Mouse (Mus musculus): ENCODE measurements around the gene Crebzf. TPM values are rescaled to one million over a fixed set of nuclear protein-coding genes. Genes with fewer than 3 reads are reported as not detected.

The Crebzf gene
- polyA plus RNA-seq, 2 experiments: 16.2 to 37.8 TPM

DNA sequence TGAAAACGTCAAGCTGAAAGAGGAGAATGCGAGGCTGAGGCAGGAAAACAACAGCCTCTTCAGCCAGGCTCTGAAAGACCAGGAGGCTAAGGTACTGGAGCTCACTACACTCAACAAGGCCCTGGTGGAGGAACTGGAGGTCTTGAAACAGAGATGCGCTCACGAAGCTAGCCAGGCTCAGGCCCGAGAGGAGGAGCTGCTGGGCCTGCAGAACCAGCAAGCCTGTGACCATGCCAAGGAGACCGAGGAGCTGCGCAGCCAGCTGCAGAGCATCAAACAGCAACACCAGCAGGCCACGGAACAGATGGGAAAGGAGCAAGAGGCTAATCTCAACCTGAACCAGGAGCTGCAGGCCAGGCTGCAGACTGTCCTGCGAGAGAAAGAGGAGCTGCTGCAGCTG, 15.5 kb upstream of the Crebzf start:
- DNase-seq (ENCODE audit: low read depth in 3 of 3, low spot score in 3 of 3) (no peak), ATAC-seq (ENCODE audit: insufficient read depth) (no peak)
- Histone ChIP-seq H3K27ac (no peak overlapping the region), H3K9me3 (ENCODE audit: control insufficient read depth, low read length) (no peaks in the 10 kb centered on the region), H3K9ac (replicated peaks) (no peak overlapping the region), H3K27me3 (ENCODE audit: control insufficient read depth, insufficient read depth, low read length) (no peaks in the 10 kb centered on the region), H3K4me1 (replicated peaks; ENCODE audit: control insufficient read depth in 2 of 2, insufficient read depth in 2 of 2, low read length in 1 of 2) (no peaks in the 10 kb centered on the region), H3K36me3 (replicated peaks; ENCODE audit: control insufficient read depth, insufficient read depth, low read depth) (no peaks in the 10 kb centered on the region), H3K4me2 (ENCODE audit: low read depth) (no peak overlapping the region; the same call in 1 of the 2 replicates), H3K4me3 (ENCODE audit: insufficient read depth in 1 of 2, low read depth in 2 of 2, low read length in 2 of 2) (no peak overlapping the region)
- no peak for TF ChIP-seq EP300 (IDR thresholded peaks at IDR 0.05; ENCODE audit: low read depth)
- TF ChIP-seq CTCF (IDR thresholded peaks at IDR 0.05; ENCODE audit: low read depth): no peak
- 58% methylated on average over 9 of the region's 9 CpGs for WGBS (ENCODE audit: insufficient replicate concordance)

DNA sequence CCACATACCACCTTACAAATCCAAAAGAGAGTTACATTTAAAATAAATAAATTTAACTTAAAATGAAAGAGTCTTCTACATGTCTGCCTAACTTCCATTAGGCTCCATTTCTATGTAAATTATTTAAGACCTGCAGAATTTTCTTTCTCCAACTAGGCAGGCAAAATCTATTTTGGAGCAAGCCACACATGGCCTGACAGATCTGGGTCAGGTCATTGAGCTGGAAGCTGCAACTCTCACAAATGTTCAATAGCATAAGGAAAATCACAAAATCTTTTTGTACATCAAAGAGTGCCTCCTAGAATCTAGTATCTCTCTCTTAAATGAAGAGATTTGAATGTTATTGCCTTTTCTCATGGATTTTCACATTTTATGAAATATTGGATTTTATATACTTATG, 10.3 kb upstream of the Crebzf start:
- H3K4me2 ChIP-seq (ENCODE audit: low read depth): no peak overlapping the region
- DNase-seq (ENCODE audit: low read depth in 3 of 3, low spot score in 3 of 3) (no peak), ATAC-seq (ENCODE audit: insufficient read depth) (no peak)
- no peaks in the 10 kb centered on the region for H3K27me3 ChIP-seq (ENCODE audit: control insufficient read depth, insufficient read depth, low read length)
- no peak overlapping the region for H3K27ac ChIP-seq
- H3K9ac ChIP-seq (replicated peaks): no peak overlapping the region
- H3K36me3 ChIP-seq (replicated peaks; ENCODE audit: control insufficient read depth, insufficient read depth, low read depth): no peaks in the 10 kb centered on the region
- no peaks in the 10 kb centered on the region for H3K4me1 ChIP-seq (replicated peaks; ENCODE audit: control insufficient read depth in 2 of 2, insufficient read depth in 2 of 2, low read length in 1 of 2)
- no peak for TF ChIP-seq CTCF (IDR thresholded peaks at IDR 0.05; ENCODE audit: low read depth)
- TF ChIP-seq EP300 (IDR thresholded peaks at IDR 0.05; ENCODE audit: low read depth): no peak
- no peaks in the 10 kb centered on the region for H3K9me3 ChIP-seq (ENCODE audit: control insufficient read depth, low read length)
- no peak overlapping the region for H3K4me3 ChIP-seq (ENCODE audit: insufficient read depth in 1 of 2, low read depth in 2 of 2, low read length in 2 of 2)

DNA sequence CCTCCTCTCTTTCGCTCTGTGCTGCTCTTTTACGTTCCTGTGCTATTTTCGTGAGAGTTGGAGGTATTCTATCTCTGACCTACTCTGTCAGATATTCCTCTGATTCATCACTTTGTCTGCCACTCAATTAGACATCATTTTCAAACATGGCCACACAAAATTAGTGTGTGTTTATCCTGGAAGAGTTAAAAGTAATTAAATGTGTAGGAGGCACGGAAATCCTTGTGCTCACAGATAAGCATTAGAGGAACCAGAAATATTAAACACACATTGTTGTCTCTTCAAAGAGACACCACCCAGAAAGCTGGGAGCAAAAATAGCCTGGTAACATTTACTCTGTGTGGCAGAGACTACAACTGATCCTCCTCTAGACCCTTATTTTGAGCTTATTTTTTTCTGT, 2.5 kb upstream of the Crebzf start:
- H3K36me3 ChIP-seq (replicated peaks; ENCODE audit: control insufficient read depth, insufficient read depth, low read depth): no peaks in the 10 kb centered on the region; the same call in 1 of the 2 replicates
- no peaks in the 10 kb centered on the region for H3K4me1 ChIP-seq (replicated peaks; ENCODE audit: control insufficient read depth in 2 of 2, insufficient read depth in 2 of 2, low read length in 1 of 2)
- no peak overlapping the region for H3K27ac ChIP-seq
- no peaks in the 10 kb centered on the region for H3K9me3 ChIP-seq (ENCODE audit: control insufficient read depth, low read length)
- no peaks in the 10 kb centered on the region for H3K27me3 ChIP-seq (ENCODE audit: control insufficient read depth, insufficient read depth, low read length)
- DNase-seq (ENCODE audit: low read depth in 3 of 3, low spot score in 3 of 3): no peak
- WGBS (ENCODE audit: insufficient replicate concordance): 71% methylated on average over 4 of the region's 4 CpGs
- no peak for ATAC-seq (ENCODE audit: insufficient read depth)
- H3K4me2 ChIP-seq (ENCODE audit: low read depth): no peak overlapping the region
- TF ChIP-seq EP300 (IDR thresholded peaks at IDR 0.05; ENCODE audit: low read depth) (no peak), CTCF (IDR thresholded peaks at IDR 0.05; ENCODE audit: low read depth) (no peak)
- H3K4me3 ChIP-seq (ENCODE audit: insufficient read depth in 1 of 2, low read depth in 2 of 2, low read length in 2 of 2): no peak overlapping the region
- H3K9ac ChIP-seq (replicated peaks): no peak overlapping the region

DNA sequence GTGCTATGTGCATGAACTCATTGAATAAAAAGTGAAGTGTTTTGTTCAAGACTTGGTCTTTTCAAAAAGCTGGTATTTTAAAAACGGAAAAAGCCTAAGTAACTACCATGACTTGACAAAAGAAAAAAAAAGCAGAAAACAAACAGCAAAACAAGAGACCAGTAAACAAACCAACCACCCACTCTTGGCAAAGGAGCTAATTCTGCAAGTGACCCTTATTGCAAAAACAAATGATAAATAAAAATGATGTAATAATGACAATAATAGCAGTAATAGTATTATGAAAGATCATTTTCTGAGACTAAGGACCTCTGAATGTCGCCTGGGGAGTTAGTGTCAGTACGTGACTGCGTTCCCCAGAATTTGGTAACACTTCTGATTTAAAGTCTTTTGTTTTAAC, 459 bp upstream of the Crebzf start:
- ATAC-seq (ENCODE audit: insufficient read depth) (no peak), DNase-seq (ENCODE audit: low read depth in 3 of 3, low spot score in 3 of 3) (no peak)
- 12% methylated on average over 4 of the region's 4 CpGs for WGBS (ENCODE audit: insufficient replicate concordance)
- Histone ChIP-seq H3K9me3 (ENCODE audit: control insufficient read depth, low read length) (no peaks in the 10 kb centered on the region), H3K9ac (replicated peaks) (peak overlapping the region; percentile 83), H3K4me2 (ENCODE audit: low read depth) (peak overlapping the region; percentile 78), H3K4me1 (replicated peaks; ENCODE audit: control insufficient read depth in 2 of 2, insufficient read depth in 2 of 2, low read length in 1 of 2) (peaks cover 0 to 3% of the 10 kb centered on the region in 2 experiments; a peak in 2 of 4 replicates), H3K4me3 (ENCODE audit: insufficient read depth in 1 of 2, low read depth in 2 of 2, low read length in 2 of 2) (peak overlapping the region; percentile 48 to 87), H3K27me3 (ENCODE audit: control insufficient read depth, insufficient read depth, low read length) (no peaks in the 10 kb centered on the region), H3K36me3 (replicated peaks; ENCODE audit: control insufficient read depth, insufficient read depth, low read depth) (peaks cover 4% of the 10 kb centered on the region), H3K27ac (peak overlapping the region; percentile 51)
- TF ChIP-seq CTCF (IDR thresholded peaks at IDR 0.05; ENCODE audit: low read depth): no peak
- no peak for TF ChIP-seq EP300 (IDR thresholded peaks at IDR 0.05; ENCODE audit: low read depth)

DNA sequence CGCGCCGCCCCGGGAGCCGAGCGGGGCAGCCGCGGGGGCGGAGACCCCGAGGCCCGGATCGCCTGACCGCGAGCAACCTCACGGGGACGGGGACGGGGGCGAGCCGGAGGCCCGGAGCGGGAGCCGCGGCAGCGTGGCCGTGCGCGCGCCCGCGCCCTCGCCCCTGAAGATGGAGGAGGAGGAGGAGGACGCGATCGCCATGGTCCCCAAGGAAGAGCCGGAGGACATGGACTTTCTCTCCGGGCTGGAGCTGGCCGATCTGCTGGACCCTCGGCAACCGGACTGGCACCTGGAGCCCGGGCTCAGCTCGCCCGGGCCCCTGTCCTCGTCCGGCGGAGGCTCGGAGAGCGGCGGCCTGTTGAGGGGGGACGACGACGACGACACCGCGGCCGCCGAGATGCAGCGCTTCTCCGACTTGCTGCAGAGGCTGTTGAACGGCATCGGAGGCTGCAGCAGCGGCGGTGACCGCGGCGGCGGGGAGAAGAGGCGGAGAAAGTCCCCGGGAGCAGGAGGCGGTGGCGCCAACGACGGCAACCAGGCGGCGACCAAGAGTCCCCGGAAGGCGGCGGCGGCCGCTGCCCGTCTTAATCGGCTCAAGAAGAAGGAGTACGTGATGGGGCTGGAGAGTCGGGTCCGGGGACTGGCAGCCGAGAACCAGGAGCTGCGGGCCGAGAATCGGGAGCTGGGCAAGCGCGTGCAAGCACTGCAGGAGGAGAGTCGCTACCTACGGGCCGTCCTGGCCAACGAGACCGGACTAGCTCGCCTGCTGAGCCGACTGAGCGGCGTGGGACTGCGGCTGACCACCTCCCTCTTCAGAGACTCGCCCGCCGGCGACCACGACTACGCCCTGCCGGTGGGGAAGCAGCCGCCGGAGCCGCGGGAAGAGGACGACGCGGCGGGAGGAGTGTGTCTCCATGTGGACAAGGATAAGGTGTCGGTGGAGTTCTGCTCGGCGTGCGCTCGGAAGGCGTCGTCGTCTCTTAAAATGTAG, 867 bp downstream of the Crebzf start:
- ATAC-seq (ENCODE audit: insufficient read depth) (peak; percentile 74), DNase-seq (ENCODE audit: low read depth in 3 of 3, low spot score in 3 of 3) (peak in 1 of 3 experiments; percentile 56)
- peak; percentile 72 for TF ChIP-seq CTCF (IDR thresholded peaks at IDR 0.05; ENCODE audit: low read depth)
- no peak; the same call in 1 of the 2 replicates for TF ChIP-seq EP300 (IDR thresholded peaks at IDR 0.05; ENCODE audit: low read depth)
- under 1% methylated on average over 121 of the region's 123 CpGs for WGBS (ENCODE audit: insufficient replicate concordance)
- Histone ChIP-seq H3K4me3 (ENCODE audit: insufficient read depth in 1 of 2, low read depth in 2 of 2, low read length in 2 of 2) (peak overlapping the region; percentile 85 to 87), H3K9me3 (ENCODE audit: control insufficient read depth, low read length) (no peaks in the 10 kb centered on the region), H3K36me3 (replicated peaks; ENCODE audit: control insufficient read depth, insufficient read depth, low read depth) (peaks cover 12% of the 10 kb centered on the region), H3K9ac (replicated peaks) (peak overlapping the region; percentile 83), H3K4me1 (replicated peaks; ENCODE audit: control insufficient read depth in 2 of 2, insufficient read depth in 2 of 2, low read length in 1 of 2) (peaks cover 0 to 3% of the 10 kb centered on the region in 2 experiments; a peak in 2 of 4 replicates), H3K4me2 (ENCODE audit: low read depth) (peak overlapping the region; percentile 78), H3K27me3 (ENCODE audit: control insufficient read depth, insufficient read depth, low read length) (no peaks in the 10 kb centered on the region), H3K27ac (peak overlapping the region; percentile 73)

All from liver, embryonic 14.5 days (tissue).